Mouse (Mus musculus): ENCODE results near the gene Adora1.

Gene Adora1

GRCm38 (mm10) chr1:134215751-134216628, 19.2 kb downstream of the Adora1 start:
- DNase-seq (ENCODE audit: low spot score) = no peak

GRCm38 (mm10) chr1:134215059-134215458, 20.2 kb downstream of the Adora1 start:
- no peak for DNase-seq (ENCODE audit: low spot score)

- no peak for DNase-seq (ENCODE audit: low spot score)
Measured at GRCm38 (mm10) chr1:134213405-134213804, 21.8 kb downstream of the Adora1 start.

GRCm38 (mm10) chr1:134212351-134212750, 22.9 kb downstream of the Adora1 start:
- DNase-seq (ENCODE audit: low spot score) = no peak

- no peak for DNase-seq (ENCODE audit: low spot score)
Measured at GRCm38 (mm10) chr1:134211631-134212030, 23.6 kb downstream of the Adora1 start.

GRCm38 (mm10) chr1:134211043-134211442, 24.2 kb downstream of the Adora1 start:
- DNase-seq (ENCODE audit: low spot score) = no peak

GRCm38 (mm10) chr1:134210179-134210755, 25.0 kb downstream of the Adora1 start:
- no peak for DNase-seq (ENCODE audit: low spot score)

GRCm38 (mm10) chr1:134206085-134206484, 29.1 kb downstream of the Adora1 start:
- DNase-seq (ENCODE audit: low spot score) = no peak

- DNase-seq (ENCODE audit: low spot score) = no peak
Measured at GRCm38 (mm10) chr1:134205296-134206018, 29.8 kb downstream of the Adora1 start.

- no peak for DNase-seq (ENCODE audit: low spot score)
Measured at GRCm38 (mm10) chr1:134204230-134204629, 31.0 kb downstream of the Adora1 start.

- DNase-seq (ENCODE audit: low spot score) = no peak
Measured at GRCm38 (mm10) chr1:134201751-134202420, 33.3 kb downstream of the Adora1 start.

- no peak for DNase-seq (ENCODE audit: low spot score)
Measured at GRCm38 (mm10) chr1:134200998-134201686, 34.1 kb downstream of the Adora1 start.

- no peak for DNase-seq (ENCODE audit: low spot score)
Measured at GRCm38 (mm10) chr1:134200481-134200880, 34.8 kb downstream of the Adora1 start.

GRCm38 (mm10) chr1:134198197-134198995, 36.8 kb downstream of the Adora1 start:
- no peak for DNase-seq (ENCODE audit: low spot score)

- no peak for DNase-seq (ENCODE audit: low spot score)
Measured at GRCm38 (mm10) chr1:134197325-134197982, 37.8 kb downstream of the Adora1 start.

GRCm38 (mm10) chr1:134196386-134196785, 38.8 kb downstream of the Adora1 start:
- DNase-seq (ENCODE audit: low spot score) = peak; percentile 20

- DNase-seq (ENCODE audit: low spot score) = no peak
Measured at GRCm38 (mm10) chr1:134195979-134196378, 39.3 kb downstream of the Adora1 start.

- no peak for DNase-seq (ENCODE audit: low spot score)
Measured at GRCm38 (mm10) chr1:134195571-134195970, 39.7 kb downstream of the Adora1 start.

- DNase-seq (ENCODE audit: low spot score) = no peak
Measured at GRCm38 (mm10) chr1:134195117-134195516, 40.1 kb downstream of the Adora1 start.

Data from T-cell, adult 2 months (primary cell).